Mouse (Mus musculus) ES-E14 (cell line): ENCODE measurements around the gene Cdk17. TPM values are rescaled to one million over a fixed set of nuclear protein-coding genes. Genes with fewer than 3 reads are reported as not detected.

Experiments
- DNase-seq: peaks from one replicate; pipeline ENCODE4 v3.0.0-alpha.2; 2013; ENCODE audit warnings: low read depth, low spot score
- H3K27ac ChIP-seq: 2 replicates; pipeline ENCODE4 v1.5.1; 2012; ENCODE audit warnings: low read depth, mild to moderate bottlenecking, low read length, moderate library complexity, mixed read lengths; ENCODE audit not compliant: poor library complexity, insufficient read depth, severe bottlenecking
- H3K36me3 ChIP-seq: 2 replicates; pipeline ENCODE4 v1.6.1; 2012; ENCODE audit warnings: mild to moderate bottlenecking, low read length, moderate library complexity, mixed read lengths; ENCODE audit not compliant: control insufficient read depth, poor library complexity, insufficient read depth, severe bottlenecking
- H3K4me1 ChIP-seq, 2 experiments: fragments of 150-350 bp in 1 of 2; sonication (generic) in 1 of 2; 2 replicates each; pipeline ENCODE4 v1.6.1; 2012; ENCODE audit warnings: low read length in 2 of 2, mild to moderate bottlenecking in 1 of 2, mixed read lengths in 1 of 2; ENCODE audit not compliant: control insufficient read depth in 2 of 2, insufficient read depth in 2 of 2, poor library complexity in 1 of 2
- H3K4me3 ChIP-seq, 2 experiments: fragments of 150-350 bp in 1 of 2; sonication (generic) in 1 of 2; 2 replicates each; pipeline ENCODE4 v1.5.1; 2012; ENCODE audit warnings: low read length in 2 of 2, low read depth in 1 of 2, mild to moderate bottlenecking in 1 of 2, mixed read lengths in 1 of 2; ENCODE audit not compliant: insufficient read depth in 1 of 2, poor library complexity in 1 of 2, severe bottlenecking in 1 of 2
- H3K9ac ChIP-seq: 2 replicates; pipeline ENCODE4 v1.6.1; 2012; ENCODE audit warnings: low read depth, mild to moderate bottlenecking, low read length, mixed read lengths; ENCODE audit not compliant: poor library complexity, insufficient read depth, severe bottlenecking
- H3K9me3 ChIP-seq: fragments of 150-350 bp; sonication (generic); 2 replicates; pipeline ENCODE4 v1.6.1; 2012; ENCODE audit warnings: low read depth, mild to moderate bottlenecking, low read length; ENCODE audit not compliant: control insufficient read depth, insufficient read depth
- CHD2 ChIP-seq: IDR thresholded peaks from 2 replicates; pipeline ENCODE4 v1.6.1; 2014; ENCODE audit warnings: mild to moderate bottlenecking, low read depth, low read length, inconsistent platforms
- HCFC1 ChIP-seq: IDR thresholded peaks from 2 replicates; pipeline ENCODE4 v1.6.1; 2012; ENCODE audit warnings: low read length, inconsistent platforms, borderline replicate concordance; ENCODE audit not compliant: insufficient read depth
- MAFK ChIP-seq: IDR thresholded peaks from 2 replicates; pipeline ENCODE4 v1.6.1; 2014; ENCODE audit warnings: mild to moderate bottlenecking, low read depth, low read length, inconsistent platforms; ENCODE audit not compliant: insufficient read depth
- ZC3H11A ChIP-seq: IDR thresholded peaks from 2 replicates; pipeline ENCODE4 v1.6.1; 2012; ENCODE audit warnings: low read depth, mild to moderate bottlenecking, inconsistent platforms, low read length, borderline replicate concordance
- ZNF384 ChIP-seq: IDR thresholded peaks from 2 replicates; pipeline ENCODE4 v1.6.1; 2012; ENCODE audit warnings: low read depth, low read length, inconsistent platforms
- in situ Hi-C, 2 experiments: fragments of 600-800 bp; cut with MboI; formaldehyde crosslinking; loops; one replicate each; pipeline ENCODE4 v1.15.1; 2025; ENCODE audit warnings: low sequenced_read_pairs in 2 of 2, inconsistent platforms in 1 of 2; ENCODE audit not compliant: unreplicated experiment in 2 of 2
- total RNA-seq: library from RNA; depleted of rRNA; stranded (reverse); fragments of 300-350 nt; gene quantifications from 2 replicates; pipeline ENCODE4 v1.2.3, GENCODE M21; 2012

Cdk17 gene
- total RNA-seq, 1 experiment, result 28.0 TPM

DNA sequence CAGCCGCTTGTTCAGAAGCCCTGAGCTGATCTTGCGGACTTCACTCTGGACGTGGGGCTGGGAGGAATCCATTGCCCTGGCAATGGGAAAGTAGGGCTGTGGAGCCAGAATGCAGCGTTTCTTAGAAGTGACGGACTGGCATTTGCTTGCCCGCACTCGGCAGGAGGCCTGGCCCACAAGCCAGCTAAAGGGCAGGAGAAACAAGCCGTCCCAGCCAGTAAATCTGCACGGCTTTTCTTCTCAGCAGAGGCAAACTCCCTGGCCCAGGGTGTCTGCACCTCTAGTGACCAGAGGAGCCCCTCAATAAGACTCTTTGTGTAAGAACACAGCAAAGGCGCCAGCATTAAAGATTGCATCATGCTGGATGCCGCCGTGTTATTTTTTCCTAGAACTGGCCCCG is 94.6 kb downstream of the Cdk17 start:
- Histone ChIP-seq H3K4me1 (peaks cover 0 to 7% of the 10 kb centered on the region in 2 experiments; a peak in 1 of 4 replicates), H3K9ac (peak overlapping the region; percentile 29; the same call in 1 of the 2 replicates), H3K4me3 (no peak overlapping the region), H3K36me3 (no peaks in the 10 kb centered on the region), H3K9me3 (no peaks in the 10 kb centered on the region), H3K27ac (no peak overlapping the region)
- TF ChIP-seq CHD2, result no peak
- in situ Hi-C loops, result no loop called here
- DNase-seq, result no peak

GRCm38 (mm10) chr10:93259826-93260225 is 99.2 kb downstream of the Cdk17 start:
- Histone ChIP-seq H3K4me1 (peaks cover 2 to 12% of the 10 kb centered on the region in 2 experiments; a peak in 1 of 4 replicates), H3K36me3 (no peaks in the 10 kb centered on the region), H3K9ac (no peak overlapping the region), H3K9me3 (no peaks in the 10 kb centered on the region), H3K27ac (no peak overlapping the region), H3K4me3 (no peak overlapping the region)
- no peak for DNase-seq
- TF ChIP-seq ZC3H11A (no peak), HCFC1 (no peak), CHD2 (no peak), ZNF384 (no peak), MAFK (no peak)
- in situ Hi-C loops, result no loop called here

GRCm38 (mm10) chr10:93261132-93261980 is 100.7 kb downstream of the Cdk17 start:
- Histone ChIP-seq H3K9ac (no peak overlapping the region), H3K4me1 (peaks cover 2 to 8% of the 10 kb centered on the region in 2 experiments; a peak in 1 of 4 replicates), H3K27ac (no peak overlapping the region), H3K4me3 (no peak overlapping the region), H3K36me3 (no peaks in the 10 kb centered on the region), H3K9me3 (no peaks in the 10 kb centered on the region)
- no peak for DNase-seq
- in situ Hi-C loops, result no loop called here
- TF ChIP-seq ZNF384, result no peak
- TF ChIP-seq MAFK, result no peak
- TF ChIP-seq CHD2, result no peak
- TF ChIP-seq ZC3H11A, result no peak

DNA sequence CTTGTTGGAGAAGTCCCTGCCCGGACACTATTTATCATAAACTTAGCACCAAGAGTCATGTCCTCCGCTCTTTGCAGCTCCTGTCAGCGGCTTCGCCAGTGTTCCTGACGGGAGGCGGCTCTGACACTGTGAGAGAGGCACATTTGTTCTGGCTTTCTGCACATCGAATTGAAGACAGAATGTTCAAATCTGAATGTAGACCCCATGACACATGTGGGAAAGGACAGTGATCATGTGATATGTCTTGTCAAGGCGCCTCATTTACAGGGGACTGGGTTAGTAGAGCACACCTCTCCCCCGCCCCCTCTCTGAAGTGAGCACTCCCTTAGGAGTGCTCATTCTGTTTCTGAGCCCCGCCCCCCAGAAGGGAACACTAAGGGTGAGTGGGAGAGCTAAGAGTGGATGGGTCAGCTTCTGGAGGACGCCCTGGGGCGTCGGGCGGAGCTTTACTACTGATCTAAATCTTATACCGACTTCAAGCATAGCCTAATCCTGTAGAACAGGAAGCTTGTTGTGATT is 101.4 kb downstream of the Cdk17 start:
- H3K27ac ChIP-seq, result no peak overlapping the region
- in situ Hi-C loops, result no loop called here
- no peaks in the 10 kb centered on the region for H3K36me3 ChIP-seq
- H3K9ac ChIP-seq, result no peak overlapping the region
- no peak overlapping the region for H3K4me3 ChIP-seq
- H3K9me3 ChIP-seq, result no peaks in the 10 kb centered on the region
- H3K4me1 ChIP-seq, result peaks cover 2 to 5% of the 10 kb centered on the region in 2 experiments; a peak in 1 of 4 replicates
- TF ChIP-seq ZC3H11A (no peak), MAFK (no peak), HCFC1 (no peak), CHD2 (no peak), ZNF384 (no peak)
- DNase-seq, result no peak

DNA sequence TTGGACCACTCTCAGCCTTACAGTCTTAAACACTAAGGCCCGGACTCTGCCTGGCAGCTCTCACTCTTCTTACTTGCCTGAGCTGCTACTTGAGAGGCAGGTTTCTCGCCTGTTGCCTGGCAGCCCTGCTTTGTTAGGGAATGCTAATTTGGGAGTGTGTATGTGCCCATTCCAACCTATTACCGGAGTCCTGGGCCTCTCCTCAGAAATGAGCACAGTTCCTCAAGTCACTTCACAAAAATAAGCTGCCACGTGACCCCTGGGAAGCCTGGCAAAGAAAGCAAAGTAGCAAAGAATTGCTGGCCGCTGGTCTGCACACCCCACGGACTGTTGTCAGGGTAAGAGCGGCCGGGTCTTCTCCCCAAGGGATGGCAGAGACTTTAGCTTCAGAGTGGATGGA is 102.8 kb downstream of the Cdk17 start:
- Histone ChIP-seq H3K27ac (no peak overlapping the region), H3K36me3 (no peaks in the 10 kb centered on the region), H3K4me3 (no peak overlapping the region), H3K9me3 (no peaks in the 10 kb centered on the region), H3K9ac (no peak overlapping the region), H3K4me1 (peaks cover 2 to 4% of the 10 kb centered on the region in 2 experiments; a peak in 1 of 4 replicates)
- no peak for TF ChIP-seq MAFK
- no peak for TF ChIP-seq ZC3H11A
- no peak for TF ChIP-seq HCFC1
- in situ Hi-C loops, result no loop called here
- no peak for DNase-seq
